Mouse (Mus musculus): ENCODE data around the gene Togaram1. TPM values are rescaled to one million over a fixed set of nuclear protein-coding genes. Genes with fewer than 3 reads are reported as not detected.

Gene Togaram1
- total and polyA plus RNA-seq, 3 experiments: 11.4 to 106 (median 91.5) TPM

DNA sequence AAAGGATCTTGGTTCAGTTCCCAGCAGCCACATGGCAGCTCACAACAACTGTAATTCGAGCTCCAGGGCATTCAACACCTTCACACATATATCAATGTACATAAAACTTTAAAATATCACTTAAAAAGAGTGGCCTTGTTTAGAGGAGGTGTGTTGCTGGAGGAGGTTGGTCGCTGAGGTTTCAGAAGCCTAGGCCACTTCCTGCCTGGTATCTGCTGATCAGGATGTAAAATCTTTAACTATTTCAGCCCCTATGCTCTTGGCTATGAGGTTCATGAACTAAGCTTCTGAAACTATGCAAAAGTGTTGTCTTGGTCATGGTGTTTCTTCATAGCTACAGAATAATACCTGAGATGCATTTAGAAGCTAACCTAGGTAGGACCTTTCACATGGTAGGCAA is 99.6 kb downstream of the Togaram1 start:
- no peaks in the 10 kb centered on the region for H3K9me3 ChIP-seq (replicated peaks)
- DNase-seq (ENCODE audit: low spot score): no peak
- peaks cover 16% of the 10 kb centered on the region for H3K4me1 ChIP-seq (ENCODE audit: insufficient read depth, low read depth, low read length)
- peak; percentile 35 for ATAC-seq (ENCODE audit: extremely low read depth, insufficient number of reproducible peaks, low FRiP score, poor library complexity, severe bottlenecking)
- peaks cover 82% of the 10 kb centered on the region for H3K36me3 ChIP-seq (replicated peaks)
- TF ChIP-seq POLR2AphosphoS5 (IDR thresholded peaks at IDR 0.05; ENCODE audit: insufficient replicate concordance, low read depth, low read length) (no peak), TAL1 (conservative IDR thresholded peaks at IDR 0.05; ENCODE audit: low read depth, low read length) (no peak), GATA2 (IDR thresholded peaks at IDR 0.05; ENCODE audit: borderline replicate concordance, low read depth, low read length) (no peak), CTCF (IDR thresholded peaks at IDR 0.05; ENCODE audit: low read depth, low read length) (no peak), GATA1 (IDR thresholded peaks at IDR 0.05; ENCODE audit: borderline replicate concordance, low read length) (no peak)
- no peak overlapping the region for H3K4me3 ChIP-seq (ENCODE audit: low read depth, low read length)
- no peaks in the 10 kb centered on the region for H3K27me3 ChIP-seq (ENCODE audit: insufficient read depth, low read length)

- Histone ChIP-seq H3K9me3 (replicated peaks) (no peaks in the 10 kb centered on the region), H3K4me1 (ENCODE audit: insufficient read depth, low read depth, low read length) (peaks cover 20% of the 10 kb centered on the region), H3K36me3 (replicated peaks) (peaks cover 79% of the 10 kb centered on the region), H3K4me3 (ENCODE audit: low read depth, low read length) (no peak overlapping the region), H3K27me3 (ENCODE audit: insufficient read depth, low read length) (no peaks in the 10 kb centered on the region)
- ATAC-seq (ENCODE audit: extremely low read depth, insufficient number of reproducible peaks, low FRiP score, poor library complexity, severe bottlenecking) (peak; percentile 11; the same call in 1 of the 2 replicates), DNase-seq (ENCODE audit: low spot score) (no peak)
- TF ChIP-seq POLR2AphosphoS5 (IDR thresholded peaks at IDR 0.05; ENCODE audit: insufficient replicate concordance, low read depth, low read length) (no peak), GATA2 (IDR thresholded peaks at IDR 0.05; ENCODE audit: borderline replicate concordance, low read depth, low read length) (no peak)
These were observed 100.6 kb downstream of the Togaram1 start for GRCm38 (mm10) chr12:65066234-65066633.

GRCm38 (mm10) chr12:65068409-65068808 is 102.8 kb downstream of the Togaram1 start:
- no peak for ATAC-seq (ENCODE audit: extremely low read depth, insufficient number of reproducible peaks, low FRiP score, poor library complexity, severe bottlenecking)
- peaks cover 67% of the 10 kb centered on the region for H3K36me3 ChIP-seq (replicated peaks)
- H3K9me3 ChIP-seq (replicated peaks): no peaks in the 10 kb centered on the region

More at GRCm38 (mm10) chr12:65068409-65068808, 102.8 kb downstream of the Togaram1 start:
- no peak for TF ChIP-seq TAL1 (conservative IDR thresholded peaks at IDR 0.05; ENCODE audit: low read depth, low read length)
- TF ChIP-seq GATA2 (IDR thresholded peaks at IDR 0.05; ENCODE audit: borderline replicate concordance, low read depth, low read length): no peak
- TF ChIP-seq POLR2AphosphoS5 (IDR thresholded peaks at IDR 0.05; ENCODE audit: insufficient replicate concordance, low read depth, low read length): no peak
- TF ChIP-seq CTCF (IDR thresholded peaks at IDR 0.05; ENCODE audit: low read depth, low read length): no peak
- TF ChIP-seq GATA1 (IDR thresholded peaks at IDR 0.05; ENCODE audit: borderline replicate concordance, low read length): no peak
- DNase-seq (ENCODE audit: low spot score): no peak
- no peak overlapping the region for H3K4me3 ChIP-seq (ENCODE audit: low read depth, low read length)
- peaks cover 34% of the 10 kb centered on the region for H3K4me1 ChIP-seq (ENCODE audit: insufficient read depth, low read depth, low read length)
- H3K27me3 ChIP-seq (ENCODE audit: insufficient read depth, low read length): no peaks in the 10 kb centered on the region

Other genes starting within 250 kb of the Togaram1 start
- 7.1 and 13.8 TPM in 2 replicates for gene Gm527, start 47.9 kb upstream of the Togaram1 start, total RNA-seq (2014; fragmentation: Nextera tagmentation)
- 16.6 and 17.0 TPM in 2 replicates for gene Gm527, start 47.9 kb upstream of the Togaram1 start, total RNA-seq (2017)
- gene Gm527, start 47.9 kb upstream of the Togaram1 start, polyA plus RNA-seq (2012): 0.75 and 0.89 TPM in 2 replicates
- gene Klhl28, start 270 bp upstream of the Togaram1 start, total RNA-seq (2014; fragmentation: Nextera tagmentation): 41.1 and 42.1 TPM in 2 replicates
- 34.9 and 37.9 TPM in 2 replicates for gene Klhl28, start 270 bp upstream of the Togaram1 start, total RNA-seq (2017)
- gene Klhl28, start 270 bp upstream of the Togaram1 start, polyA plus RNA-seq (2012): 0.57 and 0.92 TPM in 2 replicates
- gene Prpf39, start 70.5 kb downstream of the Togaram1 start, total RNA-seq (2014; fragmentation: Nextera tagmentation): 169 and 192 TPM in 2 replicates
- gene Prpf39, start 70.5 kb downstream of the Togaram1 start, total RNA-seq (2017): 100 and 122 TPM in 2 replicates
- gene Prpf39, start 70.5 kb downstream of the Togaram1 start, polyA plus RNA-seq (2012): 19.7 and 20.7 TPM in 2 replicates
- gene Fkbp3, start 108.2 kb downstream of the Togaram1 start, total RNA-seq (2014; fragmentation: Nextera tagmentation): 226 and 258 TPM in 2 replicates
- gene Fkbp3, start 108.2 kb downstream of the Togaram1 start, total RNA-seq (2017): 330 and 370 TPM in 2 replicates
- gene Fkbp3, start 108.2 kb downstream of the Togaram1 start, polyA plus RNA-seq (2012): 92.9 and 305 TPM in 2 replicates
- gene Fancm, start 109.8 kb downstream of the Togaram1 start, total RNA-seq (2014; fragmentation: Nextera tagmentation): 80.0 and 84.1 TPM in 2 replicates
- gene Fancm, start 109.8 kb downstream of the Togaram1 start, total RNA-seq (2017): 51.5 and 68.1 TPM in 2 replicates
- gene Fancm, start 109.8 kb downstream of the Togaram1 start, polyA plus RNA-seq (2012): 5.0 and 7.7 TPM in 2 replicates
- 167 and 187 TPM in 2 replicates for gene Mis18bp1, start 206.8 kb downstream of the Togaram1 start, total RNA-seq (2014; fragmentation: Nextera tagmentation)
- gene Mis18bp1, start 206.8 kb downstream of the Togaram1 start, total RNA-seq (2017): 72.9 and 91.8 TPM in 2 replicates
- gene Mis18bp1, start 206.8 kb downstream of the Togaram1 start, polyA plus RNA-seq (2012): 6.3 and 7.6 TPM in 2 replicates